Mouse (Mus musculus): ENCODE measurements around the gene Layn. TPM values are rescaled to one million over a fixed set of nuclear protein-coding genes. Genes with fewer than 3 reads are reported as not detected.

Gene Layn
- polyA plus RNA-seq, 1 experiment, result 28.8 TPM

GRCm38 (mm10) chr9:51070801-51071200, 6.1 kb downstream of the Layn start:
- TF ChIP-seq MYOG (IDR thresholded peaks at IDR 0.05; ENCODE audit: control insufficient read depth, extremely low read depth, insufficient read length) (no peak), MAX (IDR thresholded peaks at IDR 0.05) (no peak), MYOD1 (IDR thresholded peaks at IDR 0.05; ENCODE audit: control insufficient read depth, insufficient read length, low read depth) (no peak), USF1 (IDR thresholded peaks at IDR 0.05; ENCODE audit: low read depth) (no peak), CTCF (IDR thresholded peaks at IDR 0.05; ENCODE audit: control insufficient read depth, insufficient read depth, insufficient read length) (no peak), FOSL1 (IDR thresholded peaks at IDR 0.05; ENCODE audit: insufficient read depth, low read length, poor library complexity, severe bottlenecking) (no peak), CEBPB (IDR thresholded peaks at IDR 0.05; ENCODE audit: low read depth) (no peak)
- H3K4me3 ChIP-seq (ENCODE audit: insufficient read depth, poor library complexity, severe bottlenecking), result no peak overlapping the region
- no peak overlapping the region for H3ac ChIP-seq (ENCODE audit: control insufficient read depth, insufficient read length, low read depth)
- no peaks in the 10 kb centered on the region for H3K79me3 ChIP-seq (ENCODE audit: low read depth)
- H3K79me2 ChIP-seq (ENCODE audit: control insufficient read depth, insufficient read depth), result peaks cover 14% of the 10 kb centered on the region
- peaks cover 21% of the 10 kb centered on the region for H3K36me3 ChIP-seq (ENCODE audit: control insufficient read depth, insufficient read depth)
- H3K27me3 ChIP-seq (ENCODE audit: control insufficient read depth, insufficient read depth, insufficient read length), result no peaks in the 10 kb centered on the region

GRCm38 (mm10) chr9:51068202-51068601, 8.7 kb downstream of the Layn start:
- H3K36me3 ChIP-seq (ENCODE audit: control insufficient read depth, insufficient read depth), result peaks cover 26% of the 10 kb centered on the region
- no peaks in the 10 kb centered on the region for H3K79me2 ChIP-seq (ENCODE audit: control insufficient read depth, insufficient read depth)
- no peaks in the 10 kb centered on the region for H3K27me3 ChIP-seq (ENCODE audit: control insufficient read depth, insufficient read depth, insufficient read length)
- no peak overlapping the region for H3ac ChIP-seq (ENCODE audit: control insufficient read depth, insufficient read length, low read depth)
- H3K4me3 ChIP-seq (ENCODE audit: insufficient read depth, poor library complexity, severe bottlenecking), result no peak overlapping the region
- H3K79me3 ChIP-seq (ENCODE audit: low read depth), result no peaks in the 10 kb centered on the region
- TF ChIP-seq CEBPB (IDR thresholded peaks at IDR 0.05; ENCODE audit: low read depth) (no peak), CTCF (IDR thresholded peaks at IDR 0.05; ENCODE audit: control insufficient read depth, insufficient read depth, insufficient read length) (no peak), USF1 (IDR thresholded peaks at IDR 0.05; ENCODE audit: low read depth) (no peak), FOSL1 (IDR thresholded peaks at IDR 0.05; ENCODE audit: insufficient read depth, low read length, poor library complexity, severe bottlenecking) (no peak), MYOG (IDR thresholded peaks at IDR 0.05; ENCODE audit: control insufficient read depth, extremely low read depth, insufficient read length) (no peak), MYOD1 (IDR thresholded peaks at IDR 0.05; ENCODE audit: control insufficient read depth, insufficient read length, low read depth) (no peak), MAX (IDR thresholded peaks at IDR 0.05) (no peak)

DNA sequence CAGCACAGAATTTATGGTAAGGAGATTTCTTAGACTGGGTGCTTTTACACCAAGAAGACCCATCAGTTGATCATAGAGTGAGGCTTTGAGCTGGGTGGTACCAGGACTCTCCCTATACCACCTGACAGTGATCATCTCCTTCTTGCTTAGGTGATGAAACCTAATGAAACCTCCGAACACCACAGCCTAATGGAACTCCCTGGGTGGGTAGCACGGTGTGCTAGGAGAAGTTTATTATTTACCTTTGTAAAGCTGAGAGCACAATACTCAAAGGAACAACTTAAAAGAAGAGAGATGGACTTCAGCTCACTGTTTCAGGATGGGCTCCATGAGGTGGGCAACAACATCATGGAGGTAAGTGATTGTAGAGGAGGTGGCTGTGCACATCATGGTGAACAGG, 16.3 kb downstream of the Layn start, which contains the start of gene Btg4:
Gene Btg4 (plus strand): TSS at position 301 of the 400 bp plus-strand sequence.
- no peak within 1 kb of the TSS for H3ac ChIP-seq (ENCODE audit: control insufficient read depth, insufficient read length, low read depth)
- no peak within 1 kb of the TSS for H3K4me3 ChIP-seq (ENCODE audit: insufficient read depth, poor library complexity, severe bottlenecking)
- no peaks in the 10 kb centered on the region for H3K79me3 ChIP-seq (ENCODE audit: low read depth)
- no peaks in the 10 kb centered on the region for H3K79me2 ChIP-seq (ENCODE audit: control insufficient read depth, insufficient read depth)
- no peak for TF ChIP-seq FOSL1 (IDR thresholded peaks at IDR 0.05; ENCODE audit: insufficient read depth, low read length, poor library complexity, severe bottlenecking)
- peaks cover 43% of the 10 kb centered on the region for H3K36me3 ChIP-seq (ENCODE audit: control insufficient read depth, insufficient read depth)
- H3K27me3 ChIP-seq (ENCODE audit: control insufficient read depth, insufficient read depth, insufficient read length), result no peaks in the 10 kb centered on the region

GRCm38 (mm10) chr9:51058951-51059521, 17.9 kb downstream of the Layn start:
- TF ChIP-seq CTCF (IDR thresholded peaks at IDR 0.05; ENCODE audit: control insufficient read depth, insufficient read depth, insufficient read length), result no peak
- peak; percentile 50 for TF ChIP-seq FOSL1 (IDR thresholded peaks at IDR 0.05; ENCODE audit: insufficient read depth, low read length, poor library complexity, severe bottlenecking)
- peak; percentile 78 for TF ChIP-seq MAX (IDR thresholded peaks at IDR 0.05)
- no peak for TF ChIP-seq CEBPB (IDR thresholded peaks at IDR 0.05; ENCODE audit: low read depth)

GRCm38 (mm10) chr9:51056360-51057324, 20.3 kb downstream of the Layn start:
- Histone ChIP-seq H3ac (ENCODE audit: control insufficient read depth, insufficient read length, low read depth) (no peak overlapping the region), H3K79me3 (ENCODE audit: low read depth) (no peaks in the 10 kb centered on the region), H3K36me3 (ENCODE audit: control insufficient read depth, insufficient read depth) (peaks cover 33% of the 10 kb centered on the region), H3K4me3 (ENCODE audit: insufficient read depth, poor library complexity, severe bottlenecking) (no peak overlapping the region), H3K27me3 (ENCODE audit: control insufficient read depth, insufficient read depth, insufficient read length) (no peaks in the 10 kb centered on the region), H3K79me2 (ENCODE audit: control insufficient read depth, insufficient read depth) (no peaks in the 10 kb centered on the region)
- TF ChIP-seq MYOG (IDR thresholded peaks at IDR 0.05; ENCODE audit: control insufficient read depth, extremely low read depth, insufficient read length) (no peak), FOSL1 (IDR thresholded peaks at IDR 0.05; ENCODE audit: insufficient read depth, low read length, poor library complexity, severe bottlenecking) (no peak), MYOD1 (IDR thresholded peaks at IDR 0.05; ENCODE audit: control insufficient read depth, insufficient read length, low read depth) (no peak), USF1 (IDR thresholded peaks at IDR 0.05; ENCODE audit: low read depth) (no peak), MAX (IDR thresholded peaks at IDR 0.05) (no peak), CEBPB (IDR thresholded peaks at IDR 0.05; ENCODE audit: low read depth) (no peak), CTCF (IDR thresholded peaks at IDR 0.05; ENCODE audit: control insufficient read depth, insufficient read depth, insufficient read length) (no peak)

More at GRCm38 (mm10) chr9:51058951-51059521, 17.9 kb downstream of the Layn start:
- H3ac ChIP-seq (ENCODE audit: control insufficient read depth, insufficient read length, low read depth), result no peak overlapping the region
- H3K79me2 ChIP-seq (ENCODE audit: control insufficient read depth, insufficient read depth), result no peaks in the 10 kb centered on the region
- H3K79me3 ChIP-seq (ENCODE audit: low read depth), result no peaks in the 10 kb centered on the region
- no peak overlapping the region for H3K4me3 ChIP-seq (ENCODE audit: insufficient read depth, poor library complexity, severe bottlenecking)
- no peaks in the 10 kb centered on the region for H3K27me3 ChIP-seq (ENCODE audit: control insufficient read depth, insufficient read depth, insufficient read length)
- peaks cover 47% of the 10 kb centered on the region for H3K36me3 ChIP-seq (ENCODE audit: control insufficient read depth, insufficient read depth)
